Mouse (Mus musculus) erythroblast, embryonic 14.5 days (primary cell): ENCODE data around the gene Nhp2.

Experiments used
- GATA1 ChIP-seq: IDR thresholded peaks from 2 replicates; pipeline ENCODE4 v1.6.1; 2012; ENCODE audit warnings: low read length, inconsistent platforms, mixed read lengths
- TAL1 ChIP-seq: IDR thresholded peaks from 3 replicates; pipeline ENCODE4 v1.6.1; 2012; ENCODE audit warnings: low read length, inconsistent platforms, mixed read lengths

DNA sequence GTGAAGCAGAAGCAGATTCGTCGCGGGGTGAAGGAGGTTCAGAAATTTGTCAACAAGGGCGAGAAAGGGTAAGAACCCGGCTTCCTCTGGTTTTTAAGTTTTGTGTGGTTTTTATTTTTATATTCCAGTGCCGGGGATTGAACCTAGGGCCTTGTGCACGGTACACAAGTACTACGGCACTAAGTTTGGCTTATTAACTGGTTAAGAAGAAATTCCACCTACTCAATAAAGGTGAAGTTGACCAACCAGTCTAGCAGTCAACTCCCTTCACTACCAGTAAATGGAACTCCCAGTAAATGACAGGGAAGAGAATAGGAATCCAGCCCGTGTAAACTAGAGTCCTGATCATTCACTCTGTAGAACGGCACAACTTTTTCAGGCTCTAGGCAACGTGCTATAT is 549 bp downstream of the Nhp2 start:
- no peak for TF ChIP-seq GATA1
- TF ChIP-seq TAL1: no peak
